Mouse (Mus musculus) layer of hippocampus, adult 9-11 months (tissue): Measurements from ENCODE around the gene Asb10.

ENCODE experiments used
- DNase-seq: peaks from one replicate; pipeline ENCODE4 v3.0.0; 2022

The Asb10 gene

DNA sequence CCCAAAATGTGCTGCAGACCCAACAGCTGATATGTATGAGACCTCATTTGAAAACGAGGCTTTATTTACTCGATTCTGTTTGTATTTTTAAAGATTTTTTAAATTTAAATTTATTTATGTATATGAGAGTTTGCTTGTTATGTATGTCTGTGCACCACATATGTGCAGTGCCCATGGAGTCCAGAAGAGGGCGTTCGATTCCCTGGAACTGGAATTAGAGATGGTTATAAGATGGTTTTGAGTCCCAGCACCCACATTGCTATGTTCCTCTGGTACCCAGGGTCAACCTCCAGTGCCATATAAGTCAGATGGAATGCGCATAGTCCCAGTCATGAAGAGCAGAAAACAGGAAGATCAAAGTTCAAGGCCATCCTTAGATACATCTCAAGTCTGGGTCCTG, 6.5 kb downstream of the Asb10 start:
- no peak for DNase-seq

DNA sequence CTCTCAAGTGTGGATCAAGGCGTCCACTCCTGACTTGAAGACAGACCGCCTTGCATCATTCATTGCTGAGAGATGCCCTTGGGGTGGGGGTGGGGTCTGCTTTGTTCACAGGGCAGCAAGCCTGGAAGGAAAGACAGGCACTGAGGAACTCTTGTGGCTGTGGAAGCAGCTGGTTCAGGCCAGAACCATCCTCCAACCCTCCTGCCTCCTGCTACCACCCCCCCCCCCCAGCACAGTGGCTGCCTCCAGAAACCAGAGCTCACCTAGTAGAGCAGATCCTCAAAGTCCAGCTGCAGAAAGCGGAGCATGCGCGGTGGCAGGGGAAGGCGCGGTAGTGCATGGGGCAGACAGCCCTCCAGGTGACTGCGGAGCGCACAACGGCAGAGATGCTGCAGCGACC, 7.4 kb downstream of the Asb10 start:
- no peak for DNase-seq

DNA sequence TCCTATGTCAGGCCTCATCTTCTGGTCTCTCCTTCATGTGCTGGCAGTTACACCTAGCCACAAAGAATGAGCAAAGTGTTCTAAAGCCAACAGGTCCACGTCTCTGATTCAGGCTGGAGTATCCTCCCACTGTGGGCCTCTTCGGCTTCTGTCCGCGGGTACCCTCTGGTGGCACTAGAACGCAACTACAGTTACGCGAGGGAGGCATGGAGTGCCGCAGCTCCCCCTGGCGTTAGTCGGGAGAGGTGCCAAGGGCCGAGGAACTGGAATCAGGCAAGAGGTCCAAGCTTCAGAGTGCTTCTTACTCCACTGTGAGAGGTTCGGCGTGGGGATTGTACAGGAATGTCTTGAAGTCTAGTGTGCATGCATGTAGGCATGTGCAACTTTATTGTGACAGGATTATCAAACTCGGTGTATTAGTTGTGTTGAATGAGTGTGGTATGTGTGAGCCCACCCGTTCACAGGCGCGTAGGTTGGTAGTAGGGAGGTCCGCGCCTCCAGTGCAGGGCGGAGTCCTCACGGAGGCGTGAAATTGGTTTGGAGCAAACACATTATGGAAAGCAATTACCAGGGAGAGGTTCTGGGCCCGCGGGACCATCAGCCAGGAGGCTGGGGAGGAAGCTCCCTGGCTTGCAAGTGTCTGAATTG, 10.6 kb downstream of the Asb10 start:
- DNase-seq, result peak; percentile 83

DNA sequence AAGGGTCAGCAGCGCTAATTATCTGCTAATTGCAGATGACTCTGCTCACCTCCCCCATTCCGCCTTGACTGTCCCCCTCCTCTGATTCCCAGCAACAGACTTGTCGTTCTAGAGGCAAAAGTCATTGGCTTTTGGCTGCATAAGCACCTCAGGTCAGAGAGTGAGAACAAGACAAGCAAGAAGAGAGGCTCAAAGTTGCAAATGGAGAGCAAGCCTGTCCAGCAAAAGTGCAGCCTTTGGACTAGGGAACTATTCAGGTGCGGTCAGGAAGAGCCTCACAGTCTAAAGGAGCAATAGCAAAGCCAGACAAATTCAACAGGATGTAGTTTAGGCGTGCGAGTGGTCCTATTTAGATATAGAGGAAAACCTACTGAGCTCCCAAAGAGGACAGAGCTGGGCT, 13.0 kb downstream of the Asb10 start:
- DNase-seq, result no peak

DNA sequence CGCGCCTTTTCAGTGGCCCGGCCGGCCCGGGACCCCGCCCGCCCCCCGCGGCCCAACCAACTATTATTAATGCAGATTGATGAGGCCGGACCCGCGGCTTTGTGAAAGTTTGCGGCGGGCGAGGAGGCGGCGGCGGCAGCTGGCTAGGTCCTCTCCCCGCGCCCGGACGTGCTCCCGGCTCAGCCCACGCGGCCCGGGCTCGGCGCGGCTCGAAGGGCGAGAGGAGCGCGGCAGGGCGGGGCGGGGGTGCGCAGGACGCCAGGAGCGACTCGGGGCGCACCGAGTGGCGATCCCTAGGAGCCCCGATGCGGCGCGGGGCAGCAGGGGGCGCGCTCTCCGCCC, 13.9 kb downstream of the Asb10 start, which contains the start of gene Gbx1:
Gene Gbx1 (minus strand): TSS at position 314 of the 342 bp plus-strand sequence.
- no peak for DNase-seq

DNA sequence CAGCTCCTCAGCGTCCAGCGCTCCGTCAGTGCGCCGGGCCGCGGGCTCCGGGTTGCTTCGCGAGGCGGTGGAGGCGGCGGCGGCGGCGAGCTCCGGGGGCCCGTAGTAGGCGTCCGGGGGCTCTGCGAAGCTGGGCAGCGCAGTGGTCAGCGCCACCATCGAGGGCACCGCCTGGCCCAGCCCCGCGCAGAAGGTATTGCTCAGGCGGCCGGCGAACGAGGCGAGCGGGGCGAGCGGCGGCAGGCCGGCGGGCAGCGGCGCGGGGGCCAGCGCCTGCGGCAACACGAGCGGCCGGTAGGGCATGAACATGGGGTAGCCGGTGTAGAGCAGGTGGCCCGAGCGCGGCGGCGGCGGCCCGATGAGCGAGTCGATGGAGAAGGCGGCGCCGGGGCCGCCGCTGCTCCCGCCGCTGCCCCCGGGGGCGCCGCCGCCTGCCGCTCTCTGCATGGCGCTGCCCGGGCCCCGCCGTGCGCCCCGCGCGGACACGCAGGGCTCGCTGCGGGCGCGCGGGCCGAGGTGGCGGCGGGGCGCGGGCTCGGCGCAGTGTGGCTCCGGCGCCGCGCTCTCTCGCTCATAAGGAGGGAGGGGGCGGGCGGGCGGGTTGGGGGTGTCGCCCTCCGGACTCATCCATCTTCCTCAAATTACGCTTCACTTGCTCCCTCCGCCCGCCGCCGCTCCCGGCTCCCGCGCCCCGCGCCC, 14.4 kb downstream of the Asb10 start:
- no peak for DNase-seq

DNA sequence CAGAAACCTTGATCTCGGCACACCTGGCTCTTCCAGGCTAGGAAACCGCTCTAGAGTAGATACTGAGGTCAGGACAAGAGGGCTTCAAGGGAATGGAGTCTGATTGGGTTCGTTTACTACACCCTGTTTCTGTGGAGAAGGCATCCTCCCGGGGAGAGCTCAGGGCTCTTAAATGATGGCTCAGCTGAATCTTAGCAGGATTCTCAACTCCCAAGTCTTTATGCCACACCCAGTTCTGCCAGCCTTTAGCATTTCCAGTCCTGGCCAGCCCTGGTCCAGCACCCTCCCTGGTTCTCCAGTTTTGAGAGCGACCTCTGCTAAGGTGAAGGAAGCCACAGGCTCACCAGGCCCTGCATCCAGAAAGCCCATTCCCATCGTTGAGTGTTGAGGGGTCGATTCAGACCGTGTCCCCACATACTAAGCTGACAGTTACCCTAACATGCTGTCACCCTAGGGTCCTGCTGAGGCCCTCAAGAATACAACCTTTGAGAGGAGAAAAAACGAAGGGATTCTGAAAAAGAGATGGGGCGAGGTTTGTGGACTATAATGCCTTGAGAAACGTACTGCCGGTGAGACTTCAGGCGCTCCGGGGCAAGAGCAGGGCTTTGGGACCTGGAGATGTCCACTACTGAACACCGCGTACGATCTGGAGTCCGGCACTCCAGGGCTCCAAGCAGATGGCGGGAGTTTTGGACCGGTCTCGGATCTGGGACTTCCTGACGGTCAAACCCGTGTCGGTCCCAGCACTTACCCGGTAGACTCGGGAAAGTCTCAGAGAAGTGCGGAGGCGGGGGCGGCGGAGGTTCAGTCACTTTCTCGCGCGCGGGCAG, 15.2 kb downstream of the Asb10 start:
- no peak for DNase-seq

DNA sequence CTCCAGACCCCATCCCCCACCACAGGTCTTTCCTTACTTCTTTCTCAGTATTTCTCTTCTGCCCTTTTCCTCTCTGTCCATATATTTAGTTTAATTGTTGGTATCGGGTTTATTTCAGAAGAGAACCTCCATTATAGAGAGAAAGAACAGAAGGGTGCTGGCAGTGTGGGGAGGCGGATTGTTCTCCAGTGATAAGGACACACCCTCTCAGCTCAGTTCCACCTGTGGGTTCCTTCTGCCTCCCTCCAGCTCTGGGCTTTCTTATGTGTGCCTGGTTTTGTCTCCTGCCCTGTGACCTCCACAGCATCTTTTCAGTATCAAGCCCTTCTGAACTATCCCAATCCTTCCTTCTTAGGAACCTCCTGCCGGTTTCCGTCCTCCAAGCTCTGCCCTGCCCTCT, 16.3 kb downstream of the Asb10 start:
- DNase-seq, result no peak

DNA sequence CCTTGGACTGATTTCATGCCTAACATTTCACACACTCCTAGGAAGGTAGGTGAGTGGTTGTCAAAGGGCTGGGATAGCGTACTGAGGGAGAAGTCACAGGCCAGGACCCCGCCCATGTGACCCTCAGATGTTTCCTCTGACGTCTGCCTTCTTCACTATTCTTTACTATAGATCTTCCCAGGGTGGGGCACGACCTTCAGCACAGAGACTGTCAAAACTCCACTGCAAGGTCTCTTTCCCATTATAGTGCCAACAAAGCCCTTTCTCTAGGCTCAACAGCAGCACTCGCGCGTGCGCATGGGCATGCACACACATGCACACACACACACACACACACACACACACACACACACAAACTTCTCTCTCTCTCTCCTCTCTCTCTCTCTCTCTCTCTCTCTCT, 17.0 kb downstream of the Asb10 start:
- DNase-seq, result no peak

DNA sequence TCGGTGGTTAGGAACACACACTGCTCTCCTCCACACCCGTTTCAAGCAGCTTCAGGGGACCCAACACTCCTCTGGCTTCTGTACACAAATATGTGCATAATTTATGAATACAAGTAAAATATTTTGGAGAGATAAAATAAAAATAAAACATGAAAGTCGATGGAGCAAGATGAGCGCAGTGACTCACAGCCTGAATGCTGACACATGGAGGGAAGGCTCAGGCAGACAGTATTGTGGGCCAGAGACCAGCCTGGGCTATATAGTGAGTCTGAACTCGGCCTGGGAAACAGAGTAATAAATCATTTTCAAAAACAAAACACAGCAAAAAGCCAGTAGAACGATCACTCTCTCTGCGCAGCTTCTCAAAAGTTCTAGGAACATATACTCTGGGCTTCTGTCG, 19.4 kb downstream of the Asb10 start:
- no peak for DNase-seq

DNA sequence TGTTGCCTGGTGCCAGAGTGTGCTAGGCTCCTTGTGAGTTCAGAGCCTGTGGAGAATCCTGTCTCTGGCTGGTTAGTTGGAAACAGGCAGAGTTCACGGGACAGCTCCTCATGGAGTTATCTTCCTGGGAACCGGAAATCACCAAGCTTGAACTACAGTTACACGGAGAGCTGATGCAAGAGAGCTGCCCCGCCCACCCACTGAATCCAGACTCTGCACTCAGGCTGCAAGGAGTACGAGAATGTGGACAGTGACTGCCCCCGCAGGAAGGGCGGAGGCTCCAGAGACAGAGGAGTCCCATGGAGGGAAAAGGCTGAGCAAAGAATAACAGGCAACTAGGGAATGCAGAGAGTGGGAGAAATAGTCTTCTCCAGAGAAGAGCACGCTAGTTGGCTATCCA, 28.5 kb downstream of the Asb10 start:
- DNase-seq, result no peak

DNA sequence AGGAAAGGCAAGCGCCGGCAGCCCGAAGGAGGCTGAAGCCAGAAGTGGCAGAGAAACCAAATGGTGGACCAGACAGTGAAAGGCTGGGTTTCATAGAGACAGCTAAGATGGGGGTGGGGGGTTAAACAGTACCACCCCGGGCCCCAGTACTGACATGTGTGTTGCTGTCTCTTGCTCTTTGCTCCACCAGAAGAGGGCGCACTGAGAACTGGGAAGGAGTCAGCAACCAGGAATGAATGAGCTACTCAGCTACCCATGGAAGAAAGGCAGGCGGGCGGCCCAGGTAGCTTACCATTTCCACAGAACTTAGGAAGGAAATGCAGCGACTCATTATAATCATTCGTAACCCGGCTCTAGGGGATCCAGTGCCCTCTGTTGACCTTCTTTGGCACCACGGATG, 30.1 kb downstream of the Asb10 start:
- no peak for DNase-seq

DNA sequence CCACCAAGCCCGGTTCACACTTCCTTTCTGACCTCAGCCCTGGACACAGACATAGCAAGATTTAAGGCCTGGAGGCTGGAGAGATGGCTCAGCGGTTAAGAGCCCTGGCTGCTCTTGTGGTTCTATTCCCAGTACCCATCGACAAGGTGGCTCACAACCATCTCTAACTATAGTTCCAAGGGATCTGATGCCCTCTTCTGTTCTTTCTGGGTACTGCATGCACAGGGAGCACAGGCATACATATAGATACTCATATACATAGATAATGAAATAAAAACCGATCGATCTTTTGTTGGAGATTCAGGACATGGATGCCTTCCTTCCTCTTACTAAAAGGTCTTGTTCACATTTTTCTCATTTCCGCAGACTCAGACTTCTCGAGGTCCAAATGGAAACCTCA, 32.4 kb downstream of the Asb10 start:
- no peak for DNase-seq

DNA sequence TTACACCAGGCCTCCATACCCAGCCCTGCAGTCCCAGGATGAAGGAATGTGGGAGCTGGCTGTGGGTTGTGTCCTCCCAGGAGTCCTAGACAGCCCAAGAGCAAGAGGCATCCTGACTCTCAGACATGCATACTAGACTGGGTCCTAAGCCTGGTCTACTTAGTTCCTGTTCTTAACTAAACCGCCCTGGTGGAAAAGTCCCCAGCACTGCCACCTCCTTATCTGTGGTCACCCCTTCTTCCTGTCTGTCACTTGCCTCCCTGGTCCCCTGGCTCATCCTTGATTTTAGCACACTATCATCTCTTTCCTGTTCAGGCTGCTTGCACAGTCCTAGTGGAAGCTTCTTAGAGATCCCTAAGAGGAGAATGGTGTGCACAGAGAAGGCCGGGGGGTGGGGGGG, 35.3 kb downstream of the Asb10 start:
- no peak for DNase-seq

DNA sequence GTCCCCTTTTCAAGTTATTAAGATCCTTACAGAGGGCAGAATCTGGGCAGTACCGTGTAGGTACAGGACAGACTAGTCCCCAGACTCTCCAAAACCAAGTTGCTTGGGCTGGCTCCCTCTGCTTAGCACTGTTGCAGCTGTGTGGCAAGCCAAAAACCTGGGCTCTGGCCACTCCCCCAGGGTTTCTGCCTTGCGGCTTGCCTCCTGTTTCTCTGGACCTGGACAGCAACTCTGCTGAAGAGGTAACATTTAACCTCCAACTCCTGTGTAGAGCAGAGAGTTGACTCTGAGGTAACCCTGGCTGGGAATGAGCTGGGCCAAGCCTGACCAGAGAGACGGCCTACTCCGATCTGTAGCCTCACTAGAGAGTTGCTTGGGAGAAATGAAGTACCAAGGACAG, 38.0 kb downstream of the Asb10 start:
- DNase-seq, result no peak

DNA sequence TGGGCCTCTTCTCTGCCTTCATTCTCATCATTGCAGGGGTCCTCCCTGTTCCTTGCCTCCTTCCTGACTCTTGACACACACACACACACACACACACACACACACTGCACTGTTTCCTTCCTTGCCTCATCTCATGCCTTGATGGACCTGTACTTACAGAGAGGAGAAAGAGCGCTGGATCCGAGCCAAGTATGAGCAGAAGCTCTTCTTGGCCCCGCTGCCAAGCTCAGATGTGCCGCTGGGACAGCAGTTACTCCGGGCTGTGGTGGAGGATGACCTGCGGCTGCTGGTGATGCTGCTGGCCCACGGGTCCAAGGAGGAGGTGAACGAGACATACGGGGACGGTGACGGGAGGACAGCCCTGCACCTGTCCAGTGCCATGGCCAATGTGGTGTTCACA, 39.9 kb downstream of the Asb10 start:
- DNase-seq, result no peak

DNA sequence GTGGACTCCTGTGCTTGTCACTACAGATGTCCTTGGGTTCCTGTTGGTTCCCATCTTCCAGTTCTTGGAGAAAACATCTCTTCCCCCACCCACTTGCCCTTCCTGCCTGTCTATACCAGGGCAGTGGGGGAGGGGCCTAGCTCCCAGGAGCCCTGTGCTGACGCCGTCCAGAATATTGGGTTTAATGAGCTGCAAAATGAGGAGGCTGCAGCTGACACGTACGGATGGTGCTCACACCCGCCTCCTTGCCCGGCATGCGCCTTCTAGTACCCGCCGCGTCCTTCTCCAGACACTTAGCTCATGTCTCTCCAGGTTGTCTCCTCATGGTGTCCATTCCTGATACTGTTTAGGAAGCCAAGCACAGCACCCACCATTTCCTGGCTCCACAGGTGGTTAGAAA, 41.7 kb downstream of the Asb10 start:
- no peak for DNase-seq

DNA sequence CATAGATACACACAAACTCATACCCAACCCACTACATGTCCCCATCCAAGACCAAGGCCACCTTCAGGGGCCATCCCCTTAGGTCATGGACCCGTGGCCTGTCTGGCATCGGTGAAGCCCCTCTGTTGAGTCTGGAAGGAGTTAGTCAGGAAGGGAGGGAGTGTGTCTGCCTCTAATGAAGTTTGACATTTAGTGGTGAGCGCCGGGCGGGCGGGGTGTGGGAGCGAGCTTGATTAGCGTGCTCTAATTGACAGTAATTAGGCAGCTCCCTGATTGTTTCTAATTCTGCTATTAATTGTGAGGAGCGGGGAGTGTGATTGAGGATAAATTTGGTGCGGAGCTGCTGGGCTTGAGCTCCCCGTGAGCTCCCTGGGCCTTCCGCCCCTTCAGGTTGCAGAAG, 43.3 kb downstream of the Asb10 start:
- DNase-seq, result no peak

DNA sequence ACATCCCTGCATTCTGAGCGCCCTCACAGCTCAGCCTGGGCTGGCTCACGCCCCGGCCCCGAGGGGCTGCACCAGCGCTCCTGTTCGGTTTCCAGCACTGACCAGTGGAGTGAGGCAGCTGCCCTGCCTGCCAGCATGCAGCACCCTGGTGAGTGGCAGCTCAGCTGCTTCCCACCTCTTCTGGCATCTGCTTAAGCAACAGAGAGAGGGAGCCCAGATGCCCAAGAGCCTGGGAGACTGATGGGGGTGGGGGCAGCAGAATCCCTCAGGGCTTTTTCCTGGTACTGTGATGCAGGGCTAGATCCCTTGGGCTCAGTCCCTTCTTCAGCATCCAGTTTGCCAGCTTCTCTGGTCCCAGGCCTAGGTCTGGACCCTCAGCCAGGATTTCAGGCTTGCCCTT, 44.0 kb downstream of the Asb10 start:
- DNase-seq, result no peak

DNA sequence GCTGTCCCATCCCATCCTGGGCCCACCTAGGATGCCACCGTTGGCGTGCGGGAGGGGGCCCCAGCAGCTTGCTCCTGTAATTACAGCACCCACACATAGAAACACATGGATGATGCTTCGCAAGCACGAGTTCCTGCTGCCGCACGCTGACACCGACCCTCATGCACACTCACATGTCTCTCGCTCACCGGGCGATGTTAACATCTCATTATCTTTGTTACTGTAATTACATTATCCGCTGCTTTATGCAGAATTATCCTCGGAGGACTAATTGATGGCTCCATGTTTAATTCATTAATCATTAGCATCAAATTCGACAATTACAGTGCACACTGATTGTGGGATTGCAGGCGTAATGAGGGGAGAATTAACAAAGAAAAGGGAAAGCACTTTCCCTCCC, 45.8 kb downstream of the Asb10 start:
- DNase-seq, result no peak

DNA sequence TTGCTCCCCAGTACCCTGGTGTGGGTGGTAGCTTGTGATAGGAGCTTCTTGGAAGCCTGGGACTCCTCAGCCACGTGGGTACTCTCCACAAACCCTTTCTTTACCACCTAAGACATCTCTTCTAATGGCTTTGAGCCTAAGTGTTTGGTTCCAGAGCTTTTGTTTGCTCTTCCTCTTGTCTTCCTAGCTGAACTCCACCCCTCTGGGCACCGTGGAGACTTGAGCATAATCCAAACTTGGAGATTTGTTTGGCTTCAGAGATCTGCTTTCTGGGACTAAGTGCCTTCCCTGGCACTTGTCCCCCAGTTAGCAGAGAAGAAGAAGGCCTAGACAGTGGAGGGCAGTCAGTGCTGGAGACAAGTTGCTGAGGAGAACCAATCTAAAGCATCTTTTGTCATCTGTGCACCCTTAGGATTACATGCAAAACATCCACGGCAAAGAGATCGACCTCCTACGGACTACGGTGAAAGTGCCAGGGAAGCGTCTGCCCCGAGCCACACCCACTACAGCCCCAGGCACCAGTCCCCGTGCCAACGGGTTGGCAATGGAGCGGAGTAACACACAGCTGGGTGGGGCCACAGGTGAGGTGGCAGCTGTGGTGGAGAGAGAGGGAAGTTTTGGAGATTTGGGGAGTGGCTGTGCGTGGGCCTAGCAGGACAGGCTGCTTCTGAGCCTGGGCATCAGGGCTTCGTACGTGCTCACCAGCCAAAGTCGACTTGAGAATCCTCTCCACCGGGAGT, 48.1 kb downstream of the Asb10 start:
- no peak for DNase-seq

DNA sequence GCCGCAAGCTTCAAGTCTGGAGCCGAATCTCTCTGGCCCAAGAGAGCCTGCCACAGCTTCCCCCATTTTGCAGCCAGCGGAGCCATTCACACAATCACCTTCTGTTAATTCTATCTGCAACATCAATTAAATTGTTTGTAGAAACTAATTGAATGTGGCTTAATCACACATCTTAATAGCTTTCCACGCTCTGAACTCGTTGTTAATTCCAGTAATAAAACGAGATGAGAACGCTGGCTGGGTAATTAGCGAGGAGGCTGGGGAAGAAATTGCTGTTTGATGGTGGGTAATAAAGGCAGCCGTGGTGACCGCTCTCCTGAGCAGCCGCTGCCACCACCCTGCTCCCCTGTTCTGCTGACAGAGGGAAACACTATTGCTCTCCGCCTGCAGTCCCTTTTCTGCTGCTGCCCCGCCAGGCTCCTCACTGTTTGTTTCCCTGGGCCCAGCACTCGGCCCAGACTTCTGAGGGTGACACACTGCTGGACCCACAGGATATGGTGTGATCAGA, 50.3 kb downstream of the Asb10 start:
- DNase-seq, result no peak

DNA sequence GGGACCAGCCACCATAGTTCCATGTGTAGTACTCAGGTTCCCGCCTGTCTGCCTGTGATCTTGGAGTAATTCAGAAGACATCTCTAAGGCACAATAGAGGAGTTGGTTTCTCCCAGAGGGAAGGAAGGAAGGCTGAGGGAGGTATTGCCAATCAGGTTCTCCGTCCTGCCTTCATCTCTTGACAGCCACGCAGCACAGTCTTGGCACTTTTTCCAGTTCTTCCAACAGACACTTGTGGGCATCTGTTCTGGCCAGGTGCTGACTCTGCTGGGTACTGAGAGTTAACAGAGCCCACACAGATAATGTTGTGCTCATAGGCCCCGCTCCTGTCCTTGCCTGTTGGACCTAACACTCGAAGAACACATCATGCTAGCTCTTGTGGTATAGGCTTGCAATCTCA, 54.0 kb downstream of the Asb10 start:
- no peak for DNase-seq
